Mouse (Mus musculus): Measurements from ENCODE around the gene Adcy3.

DNA sequence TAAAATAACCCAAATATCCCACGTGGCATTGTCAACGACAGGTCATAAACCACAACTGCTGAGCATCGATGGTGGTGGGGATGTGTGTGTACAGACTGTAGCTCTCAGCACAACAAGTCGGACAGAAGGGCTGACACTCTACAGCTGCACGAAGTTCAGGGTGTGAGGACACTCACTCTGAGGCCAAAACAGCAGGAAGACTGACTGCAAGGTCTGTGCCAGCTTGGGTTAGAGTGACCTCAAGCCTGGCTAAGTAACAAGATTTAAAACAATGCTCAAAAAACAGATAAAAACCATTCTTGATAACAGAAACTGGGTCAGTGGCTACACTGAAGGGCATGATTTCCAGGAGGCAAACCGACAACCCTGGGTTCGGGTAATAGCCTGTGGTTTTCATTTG lies 97.3 kb downstream of the Adcy3 start:
- TF ChIP-seq CTCF (conservative IDR thresholded peaks at IDR 0.05; ENCODE audit: insufficient read depth, insufficient read length, low read depth, low read length) (no peak), POLR2A (IDR thresholded peaks at IDR 0.05; ENCODE audit: low read depth, low read length) (no peak)

Data from kidney, adult 2 months (tissue).